Mouse (Mus musculus): Measurements from ENCODE around the gene Gm10644.

The Gm10644 gene

DNA sequence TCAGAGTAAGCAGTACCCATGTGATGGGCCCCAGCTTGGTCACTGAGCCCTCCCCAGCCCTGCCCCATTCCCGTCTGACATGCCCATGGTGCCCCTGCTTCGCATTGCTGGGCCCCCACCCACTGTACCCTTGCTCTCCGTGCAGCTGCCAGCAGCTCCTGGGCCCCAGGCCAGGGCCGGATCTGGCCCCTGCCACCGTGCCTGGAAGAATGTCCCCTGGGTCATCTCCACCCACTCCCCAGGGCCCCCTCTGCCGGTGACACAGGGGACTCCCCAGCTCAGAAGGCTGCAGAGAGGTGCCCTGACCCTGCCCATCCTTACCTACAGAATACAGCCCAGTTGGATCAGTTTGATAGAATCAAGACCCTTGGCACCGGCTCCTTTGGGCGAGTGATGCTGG is 25.8 kb upstream of the Gm10644 start:
- in situ Hi-C loops (cut with MboI, MseI): no loop called here

GRCm38 (mm10) chr8:83980250-83980649 is 25.2 kb upstream of the Gm10644 start:
- in situ Hi-C loops (cut with MboI, MseI): no loop called here

DNA sequence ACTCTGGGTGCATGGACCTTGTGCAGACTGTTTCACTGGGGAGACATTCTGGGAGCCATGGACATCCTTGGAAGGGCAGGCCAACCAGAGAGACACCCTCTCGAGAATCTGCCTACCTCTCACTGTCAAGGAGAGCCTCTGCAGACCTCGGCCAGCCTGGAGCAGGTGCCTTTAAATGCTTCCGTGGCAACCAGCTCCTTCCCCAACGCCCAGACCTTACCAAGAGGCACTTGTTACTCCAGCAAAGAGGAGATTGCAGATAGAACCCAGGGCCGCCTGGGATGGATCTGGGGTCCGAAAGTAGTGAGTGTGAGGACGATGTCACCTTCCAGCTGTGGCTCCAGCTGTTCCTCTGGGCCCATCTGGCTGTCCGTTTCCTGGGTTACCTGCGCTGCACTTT is 23.2 kb upstream of the Gm10644 start:
- in situ Hi-C loops (cut with MboI, MseI): no loop called here

- in situ Hi-C loops (cut with MboI, MseI): no loop called here
Measured at GRCm38 (mm10) chr8:83977646-83978045, 22.6 kb upstream of the Gm10644 start.

DNA sequence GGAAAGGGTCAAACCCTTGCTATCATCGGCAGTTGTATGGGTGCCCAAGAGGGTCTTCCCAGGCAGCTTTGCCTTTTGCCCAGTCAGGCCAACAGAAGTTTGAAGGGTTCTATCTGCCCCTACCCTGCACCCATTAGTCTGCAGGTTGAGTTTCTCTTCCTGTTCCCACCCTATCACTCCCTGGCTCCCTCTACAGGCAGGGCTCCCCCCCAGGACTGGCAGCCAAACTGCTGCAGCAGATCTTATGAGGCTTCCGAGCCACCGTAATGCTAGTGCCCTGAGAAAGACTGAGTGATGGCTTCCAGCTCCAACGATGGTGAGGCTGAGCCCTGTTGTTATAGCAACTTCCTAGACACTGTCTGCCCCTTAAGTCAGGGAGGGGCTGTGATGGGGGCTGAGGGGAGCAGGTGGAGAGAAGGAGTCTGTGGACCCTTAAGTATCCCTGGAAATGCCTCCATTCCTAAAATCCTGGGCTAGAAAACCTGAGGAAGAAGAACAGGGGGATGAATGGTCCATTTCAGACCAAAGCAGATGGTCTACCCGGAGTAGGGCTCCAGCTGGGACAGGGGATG is 21.9 kb upstream of the Gm10644 start:
- in situ Hi-C loops (cut with MboI, MseI): no loop called here

- in situ Hi-C loops (cut with MboI, MseI): no loop called here
Measured at GRCm38 (mm10) chr8:83976101-83976630, 21.2 kb upstream of the Gm10644 start.

GRCm38 (mm10) chr8:83974521-83974920 is 19.5 kb upstream of the Gm10644 start:
- in situ Hi-C loops (cut with MboI, MseI): no loop called here

DNA sequence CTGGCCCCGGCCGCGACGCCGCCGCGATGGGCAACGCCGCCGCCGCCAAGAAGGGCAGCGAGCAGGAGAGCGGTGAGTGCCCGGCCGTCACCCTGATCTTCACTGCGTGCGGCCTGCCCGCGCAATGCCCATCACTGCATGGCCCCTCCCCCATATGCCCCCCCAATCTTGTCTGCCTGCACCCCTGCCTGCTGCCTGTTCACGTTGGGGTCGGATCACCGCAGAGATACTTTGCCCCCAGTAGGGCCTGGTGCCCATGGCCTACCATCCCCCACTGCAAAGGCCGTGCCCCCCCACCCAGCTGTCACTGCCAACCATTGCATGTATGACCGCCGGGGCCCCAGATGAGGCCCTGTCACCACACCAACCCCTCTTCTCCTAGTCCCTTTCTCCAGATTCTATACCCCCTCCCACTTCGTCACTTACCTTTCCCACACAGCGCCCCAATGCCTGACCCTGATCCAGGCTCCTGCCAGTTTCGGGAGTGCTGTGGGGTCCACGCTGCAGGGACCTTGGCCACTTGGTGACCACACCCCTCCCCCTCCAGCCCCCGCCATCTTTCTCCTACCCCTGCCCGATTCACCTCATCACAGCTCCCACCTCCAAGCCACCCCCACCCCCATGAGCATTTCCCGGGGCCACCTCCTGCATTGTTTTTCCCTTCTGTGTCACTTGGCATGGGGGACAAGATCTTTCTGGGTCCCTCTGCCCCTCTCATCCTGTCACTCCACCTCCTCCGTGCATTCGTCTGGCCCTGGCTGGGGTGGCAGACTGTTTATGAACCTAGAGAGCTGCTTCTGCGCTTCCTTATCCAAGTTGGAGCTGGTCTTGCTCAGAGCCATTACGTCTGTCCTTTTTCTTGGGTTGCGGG is 18.4 kb upstream of the Gm10644 start:
- in situ Hi-C loops (cut with MboI, MseI): no loop called here

DNA sequence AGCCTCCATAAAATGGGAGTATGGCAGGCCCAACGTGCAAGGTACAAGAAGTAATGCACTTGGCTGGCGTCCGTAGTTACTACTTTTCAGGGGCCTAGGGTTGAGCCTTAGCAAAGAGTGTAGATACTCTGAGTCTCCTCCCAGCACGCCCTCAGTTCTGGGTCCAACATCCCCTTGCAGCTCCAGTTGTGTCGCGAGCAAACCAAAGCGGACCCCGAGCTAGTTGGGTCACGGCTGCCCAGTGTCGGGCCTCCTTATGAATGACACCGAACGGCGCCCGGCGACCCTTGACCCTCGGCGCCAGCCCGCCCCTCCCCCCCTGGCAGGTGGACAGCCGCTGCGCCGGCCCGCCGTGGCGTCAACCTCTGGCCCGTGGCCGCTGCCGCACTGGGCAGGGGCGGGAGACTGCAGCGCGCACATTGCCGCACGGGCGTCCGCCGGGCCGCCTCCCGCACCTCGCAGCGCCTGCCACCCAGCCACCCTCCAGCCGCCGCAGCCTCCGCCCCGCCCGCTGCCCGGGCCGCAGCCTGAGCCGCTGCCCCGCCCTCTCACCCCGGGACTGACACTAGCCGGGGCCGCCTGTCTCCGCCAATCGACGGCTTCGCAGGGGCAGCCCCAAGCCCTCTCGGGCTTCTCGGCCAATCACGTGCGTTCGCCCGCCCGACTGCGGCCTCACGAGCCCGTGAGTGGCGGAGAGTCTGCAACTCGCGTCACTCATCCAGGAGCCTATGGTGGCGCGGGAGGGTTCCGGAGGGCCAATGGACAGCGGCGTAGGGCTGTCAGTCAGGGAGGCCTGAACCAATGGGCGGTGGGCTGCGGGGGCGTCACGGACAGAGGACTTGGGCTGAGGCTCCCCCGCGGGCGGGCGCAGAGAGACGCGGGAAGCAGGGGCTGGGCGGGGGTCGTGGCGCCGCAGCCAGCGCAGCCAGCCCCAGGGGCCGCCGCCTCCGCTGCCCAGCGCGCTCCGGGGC is 17.4 kb upstream of the Gm10644 start, which contains the start of gene Prkaca:
TSS of gene Prkaca (plus strand) at position 844 of the 971 bp plus-strand sequence.
- in situ Hi-C loops (cut with MboI, MseI): no loop called here

GRCm38 (mm10) chr8:83971661-83972060 is 16.7 kb upstream of the Gm10644 start:
- in situ Hi-C loops (cut with MboI, MseI): no loop called here

DNA sequence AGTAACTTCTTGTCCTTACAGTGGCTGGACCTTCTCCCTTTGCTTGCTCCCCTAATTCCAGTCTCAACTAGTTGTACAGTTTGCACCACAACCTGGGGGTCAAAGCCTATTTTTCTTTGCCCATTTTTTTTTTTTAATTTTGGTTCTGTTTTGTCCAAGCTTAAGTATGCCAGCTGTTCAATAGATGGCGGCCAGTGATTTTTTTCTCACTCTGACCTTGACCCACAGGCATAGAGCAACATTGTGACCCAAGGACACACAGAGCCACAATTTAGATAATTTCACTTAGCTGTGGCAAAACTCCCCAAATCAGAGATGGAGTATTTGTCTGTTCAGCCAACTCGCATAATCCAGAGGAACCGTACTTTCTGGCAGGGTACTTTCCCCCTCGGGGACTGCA is 16.1 kb upstream of the Gm10644 start:
- in situ Hi-C loops (cut with MboI, MseI): no loop called here

DNA sequence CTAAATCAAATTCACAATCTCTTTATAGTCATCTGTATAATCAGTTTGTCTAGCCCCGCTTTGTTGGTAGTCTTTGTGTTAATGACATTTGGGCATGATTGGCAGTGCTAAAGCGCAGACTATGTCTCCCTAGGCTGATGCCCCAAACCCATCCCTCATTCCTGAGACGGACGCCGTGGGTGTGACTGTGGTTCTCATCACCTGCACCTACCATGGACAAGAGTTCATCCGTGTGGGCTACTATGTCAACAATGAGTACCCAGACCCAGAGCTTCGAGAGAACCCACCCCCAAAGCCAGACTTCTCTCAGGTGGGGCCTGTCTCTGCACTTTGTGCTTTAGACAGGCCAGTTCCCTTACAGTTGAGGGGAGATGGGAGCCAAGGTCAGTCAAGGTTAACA is 12.7 kb upstream of the Gm10644 start:
- in situ Hi-C loops (cut with MboI, MseI): no loop called here

- in situ Hi-C loops (cut with MboI, MseI): no loop called here
Measured at GRCm38 (mm10) chr8:83964015-83964765, 9.2 kb upstream of the Gm10644 start.

GRCm38 (mm10) chr8:83956789-83957188 is 1.8 kb upstream of the Gm10644 start:
- in situ Hi-C loops (cut with MboI, MseI): loop anchor here (5.0 kb wide), 1 partner anchor 174 kb away; no protein-coding TSS in a partner anchor

- in situ Hi-C loops (cut with MboI, MseI): loop anchor here (5.0 kb wide), 1 partner anchor 174 kb away; no protein-coding TSS in a partner anchor
Measured at GRCm38 (mm10) chr8:83955958-83956218, 883 bp upstream of the Gm10644 start.

DNA sequence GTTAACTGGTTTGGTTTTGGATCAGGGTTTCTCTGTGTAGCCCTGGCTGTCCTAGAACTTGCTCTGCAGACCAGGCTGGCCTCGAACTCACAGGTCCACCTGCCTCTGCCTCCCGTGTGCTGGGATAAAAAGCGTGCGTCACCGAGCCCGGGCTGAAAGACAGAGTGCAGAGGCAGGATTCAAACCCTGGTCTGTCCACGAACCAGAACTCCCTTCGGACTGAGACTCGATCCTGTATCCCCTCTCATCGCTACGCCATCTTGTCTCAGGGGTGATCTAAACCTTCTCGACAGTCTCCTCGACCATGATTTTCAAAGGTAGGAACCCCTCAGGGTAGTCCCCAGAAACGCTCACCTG is 278 bp downstream of the Gm10644 start:
- in situ Hi-C loops (cut with MboI, MseI): loop anchor here (5.0 kb wide), 1 partner anchor 172 kb away; no protein-coding TSS in a partner anchor

DNA sequence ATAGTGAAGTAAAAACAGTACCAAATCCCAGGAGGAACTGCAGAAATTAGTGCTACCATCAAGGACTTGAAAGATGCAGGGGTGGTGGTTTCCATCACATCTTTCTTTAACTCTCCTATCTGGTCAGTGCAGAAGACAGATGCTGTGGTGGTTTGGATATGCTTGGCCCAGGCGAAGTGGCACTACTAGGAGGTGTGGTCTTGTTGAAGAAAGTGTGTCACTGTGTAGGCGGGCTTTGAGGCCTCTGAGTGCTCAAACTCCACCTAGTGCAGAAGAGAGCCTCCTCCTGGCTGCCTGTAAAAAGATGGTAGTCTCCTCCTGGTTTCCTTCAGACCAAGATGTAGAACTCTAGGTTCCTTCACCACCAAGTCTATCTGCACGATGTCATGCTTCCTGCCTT is 9.5 kb downstream of the Gm10644 start:
- in situ Hi-C loops (cut with MboI, MseI): no loop called here

DNA sequence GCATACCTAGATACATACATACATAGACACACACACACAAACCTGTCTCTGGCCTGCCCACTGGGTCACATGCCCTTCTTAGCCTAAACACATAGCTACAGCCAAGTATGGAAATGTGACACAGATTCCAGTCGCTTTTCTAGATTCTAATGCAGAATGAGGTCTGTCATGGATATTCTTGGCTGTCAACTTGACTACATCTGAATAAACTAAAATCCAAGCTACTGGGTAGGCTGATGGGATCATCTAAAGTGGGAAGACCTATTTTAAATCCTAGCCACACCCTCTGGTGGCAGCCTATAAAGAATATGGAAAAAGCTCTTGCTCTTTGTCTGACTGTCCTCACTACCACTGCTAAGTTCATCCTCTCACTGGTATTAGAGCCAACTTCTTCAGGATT is 12.6 kb downstream of the Gm10644 start:
- in situ Hi-C loops (cut with MboI, MseI): no loop called here

DNA sequence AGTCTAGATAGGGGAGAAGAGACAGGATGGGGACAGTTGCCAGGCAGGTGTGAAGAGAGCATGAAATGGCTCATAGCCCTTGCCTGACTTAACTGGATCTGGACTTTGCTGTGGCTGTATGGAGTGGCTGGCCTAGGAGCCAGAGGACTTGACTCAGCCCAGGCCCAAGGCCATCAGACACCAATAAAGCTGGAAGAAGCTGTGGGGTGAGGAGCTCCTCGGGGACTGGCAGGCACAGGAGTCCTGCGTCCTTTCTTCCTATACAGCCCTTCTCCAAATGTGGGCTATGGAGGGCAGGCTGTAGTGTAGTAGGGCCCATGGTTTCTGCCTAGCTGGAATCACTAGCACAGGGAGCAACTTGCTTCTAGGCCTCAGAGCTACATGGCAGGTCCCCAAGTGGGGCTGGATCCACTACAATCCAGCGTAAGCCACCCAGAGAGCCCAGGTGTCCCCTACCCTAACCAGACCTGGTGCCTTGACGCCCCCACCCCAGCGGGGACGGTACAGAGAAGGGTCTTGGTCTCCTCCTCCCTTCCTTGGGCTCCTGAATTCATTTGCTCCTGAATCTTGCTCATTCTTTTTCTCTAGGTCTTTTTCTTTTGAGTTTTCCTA is 13.8 kb downstream of the Gm10644 start:
- in situ Hi-C loops (cut with MboI, MseI): no loop called here

DNA sequence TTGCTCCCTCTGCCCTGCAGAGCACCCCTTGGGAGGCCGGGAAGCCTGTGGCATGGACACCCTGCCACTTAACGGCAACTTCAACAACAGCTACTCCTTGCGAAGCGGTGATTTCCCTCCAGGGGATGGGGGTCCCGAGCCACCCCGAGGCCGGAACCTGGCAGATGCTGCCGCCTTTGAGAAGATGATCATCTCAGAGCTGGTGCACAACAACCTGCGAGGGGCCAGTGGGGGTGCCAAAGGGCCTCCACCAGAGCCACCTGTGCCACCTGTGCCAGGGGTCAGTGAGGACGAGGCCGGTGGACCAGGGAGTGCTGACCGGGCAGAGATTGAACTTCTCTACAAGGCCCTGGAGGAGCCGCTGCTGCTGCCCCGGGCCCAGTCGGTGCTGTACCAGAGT is 16.7 kb downstream of the Gm10644 start:
- in situ Hi-C loops (cut with MboI, MseI): no loop called here

- in situ Hi-C loops (cut with MboI, MseI): no loop called here
Measured at GRCm38 (mm10) chr8:83937645-83938044, 17.4 kb downstream of the Gm10644 start.
